Mouse (Mus musculus) macrophage (primary cell): Measurements from ENCODE around the gene Snx17. TPM values are rescaled to one million over a fixed set of nuclear protein-coding genes. Genes with fewer than 3 reads are reported as not detected.

ENCODE experiments used
- H3K27ac ChIP-seq: fragments of 350-480 bp; formaldehyde crosslinking; 2 replicates; pipeline ENCODE4 v1.9.0; 2021
- H3K36me3 ChIP-seq: fragments of 350-480 bp; formaldehyde crosslinking; 2 replicates; pipeline ENCODE4 v1.9.0; 2021; ENCODE audit errors: inconsistent target
- H3K4me3 ChIP-seq: fragments of 350-480 bp; formaldehyde crosslinking; 2 replicates; pipeline ENCODE4 v1.9.0; 2021; ENCODE audit errors: inconsistent target
- H3K79me2 ChIP-seq: fragments of 350-480 bp; formaldehyde crosslinking; 2 replicates; pipeline ENCODE4 v1.9.0; 2021; ENCODE audit errors: inconsistent target
- WGBS: methylation state at CpG from one replicate; pipeline ENCODE4 v1.1.7; 2026; ENCODE audit warnings: inconsistent platforms; ENCODE audit not compliant: missing documents; 5-methylcytosine and 5-hydroxymethylcytosine counted together
- polyA plus RNA-seq: library from polyadenylated mRNA; stranded (reverse); fragments of 250-400 nt; gene quantifications from 3 replicates; pipeline ENCODE4 v1.2.4, GENCODE M21; 2018; ENCODE audit warnings: inconsistent platforms

Gene Snx17
- polyA plus RNA-seq, 1 experiment from 2014 or later = 30.9 TPM

DNA sequence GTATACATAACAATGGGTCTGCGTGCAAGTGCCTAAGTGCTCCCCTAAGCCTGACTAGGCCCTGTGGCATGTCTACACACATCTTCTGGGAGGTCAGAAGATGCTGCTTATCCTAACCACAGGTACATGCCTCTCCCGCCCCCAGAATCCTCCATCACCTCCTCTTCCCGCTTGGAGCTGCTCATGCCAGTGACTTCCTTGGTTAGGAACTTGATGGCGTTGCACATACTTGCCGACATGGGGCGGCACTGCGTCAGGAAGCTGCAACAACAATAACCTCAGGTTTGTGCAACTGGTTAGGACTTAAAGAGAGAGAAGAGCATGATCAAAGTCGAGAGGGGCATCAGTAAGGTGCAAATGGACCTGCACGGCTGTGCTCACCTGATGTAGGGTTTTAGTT, 2.8 kb upstream of the Snx17 start:
- Histone ChIP-seq H3K27ac (no peak overlapping the region), H3K4me3 (no peak overlapping the region), H3K79me2 (peaks cover 30% of the 10 kb centered on the region), H3K36me3 (peaks cover 36% of the 10 kb centered on the region)
- 95% methylated on average over 8 of the region's 9 CpGs for WGBS

DNA sequence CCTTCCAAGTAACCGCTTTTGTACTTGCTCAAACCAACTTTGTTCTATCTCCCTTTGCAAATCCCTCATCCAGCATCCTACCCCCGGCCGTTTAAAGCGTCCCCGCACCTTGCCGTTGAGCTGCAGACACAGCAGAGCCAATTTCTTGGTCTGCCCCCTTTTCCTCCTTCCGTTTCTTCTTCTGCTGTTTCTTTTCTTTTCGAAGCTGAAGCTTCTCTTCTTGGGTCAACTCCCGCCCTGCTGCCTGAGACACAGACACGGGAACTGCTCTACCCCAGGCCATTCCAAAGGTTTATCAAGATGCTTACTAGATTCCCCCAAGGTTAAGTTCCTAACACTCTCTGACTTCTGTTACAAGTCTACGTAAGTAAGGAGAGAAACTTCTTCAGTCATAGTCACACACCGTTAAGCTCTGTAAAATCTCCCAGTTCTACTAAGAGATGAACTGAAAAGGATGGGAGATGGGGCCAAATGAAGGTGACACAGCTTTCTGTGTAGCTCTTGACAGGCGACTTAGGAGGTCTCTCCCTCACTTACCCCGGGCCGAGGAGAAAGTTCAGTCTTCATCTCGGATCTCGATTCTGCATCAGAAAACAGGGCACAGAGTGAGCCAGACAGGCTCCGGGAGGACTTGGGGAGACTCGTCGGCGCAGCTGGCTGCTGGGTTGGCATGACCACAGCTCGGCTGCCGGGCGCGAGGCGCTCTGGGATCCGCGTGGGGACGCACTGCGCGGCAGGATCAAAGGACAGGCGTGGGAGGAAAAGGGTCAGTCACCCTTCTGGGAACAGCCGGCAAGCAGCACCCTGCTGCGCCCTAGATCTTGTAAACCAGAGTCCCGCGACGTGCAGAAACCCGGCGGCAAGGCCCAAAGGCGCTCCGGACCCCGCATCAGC, 735 bp upstream of the Snx17 start:
- WGBS = 13% methylated on average over 41 of the region's 42 CpGs
- H3K36me3 ChIP-seq = peaks cover 46% of the 10 kb centered on the region

DNA sequence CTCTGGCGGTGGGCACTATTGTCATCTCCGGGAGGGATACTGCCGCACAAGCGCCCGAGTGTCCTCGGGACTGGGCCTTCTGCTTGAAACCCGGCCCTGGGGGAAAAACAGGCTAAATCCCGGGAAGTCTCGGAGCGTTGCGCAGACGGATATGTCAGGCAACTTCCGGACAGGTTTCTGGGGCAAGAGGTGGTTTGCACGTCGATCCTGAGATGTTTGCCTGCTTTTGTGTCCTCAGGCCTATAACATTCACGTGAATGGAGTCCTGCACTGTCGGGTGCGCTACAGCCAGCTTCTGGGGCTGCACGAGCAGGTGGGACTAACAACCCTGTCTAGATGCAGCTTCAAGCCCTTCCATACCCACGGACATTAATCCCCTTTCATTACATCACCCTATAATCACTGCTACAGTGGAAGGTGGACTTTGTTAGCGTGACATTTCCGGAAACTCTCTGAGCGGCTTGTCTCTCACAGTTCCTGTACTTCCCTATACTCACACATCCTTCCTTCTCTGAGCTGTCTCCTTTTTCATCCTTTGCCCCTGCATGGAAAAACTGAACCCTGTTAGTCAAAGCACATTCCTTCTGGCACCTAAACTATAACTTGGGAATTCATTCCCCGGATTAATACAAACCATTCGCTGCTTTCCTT, 729 bp downstream of the Snx17 start:
- WGBS = 7% methylated on average over 25 of the region's 25 CpGs
- H3K36me3 ChIP-seq = peaks cover 54% of the 10 kb centered on the region
- H3K4me3 ChIP-seq = peak overlapping the region; percentile 99
- H3K27ac ChIP-seq = peak overlapping the region; percentile 90
- peaks cover 56% of the 10 kb centered on the region for H3K79me2 ChIP-seq

More for the DNA sequence above, 735 bp upstream of the Snx17 start:
- H3K79me2 ChIP-seq = peaks cover 43% of the 10 kb centered on the region
- H3K4me3 ChIP-seq = peak overlapping the region; percentile 99
- peak overlapping the region; percentile 90 for H3K27ac ChIP-seq

DNA sequence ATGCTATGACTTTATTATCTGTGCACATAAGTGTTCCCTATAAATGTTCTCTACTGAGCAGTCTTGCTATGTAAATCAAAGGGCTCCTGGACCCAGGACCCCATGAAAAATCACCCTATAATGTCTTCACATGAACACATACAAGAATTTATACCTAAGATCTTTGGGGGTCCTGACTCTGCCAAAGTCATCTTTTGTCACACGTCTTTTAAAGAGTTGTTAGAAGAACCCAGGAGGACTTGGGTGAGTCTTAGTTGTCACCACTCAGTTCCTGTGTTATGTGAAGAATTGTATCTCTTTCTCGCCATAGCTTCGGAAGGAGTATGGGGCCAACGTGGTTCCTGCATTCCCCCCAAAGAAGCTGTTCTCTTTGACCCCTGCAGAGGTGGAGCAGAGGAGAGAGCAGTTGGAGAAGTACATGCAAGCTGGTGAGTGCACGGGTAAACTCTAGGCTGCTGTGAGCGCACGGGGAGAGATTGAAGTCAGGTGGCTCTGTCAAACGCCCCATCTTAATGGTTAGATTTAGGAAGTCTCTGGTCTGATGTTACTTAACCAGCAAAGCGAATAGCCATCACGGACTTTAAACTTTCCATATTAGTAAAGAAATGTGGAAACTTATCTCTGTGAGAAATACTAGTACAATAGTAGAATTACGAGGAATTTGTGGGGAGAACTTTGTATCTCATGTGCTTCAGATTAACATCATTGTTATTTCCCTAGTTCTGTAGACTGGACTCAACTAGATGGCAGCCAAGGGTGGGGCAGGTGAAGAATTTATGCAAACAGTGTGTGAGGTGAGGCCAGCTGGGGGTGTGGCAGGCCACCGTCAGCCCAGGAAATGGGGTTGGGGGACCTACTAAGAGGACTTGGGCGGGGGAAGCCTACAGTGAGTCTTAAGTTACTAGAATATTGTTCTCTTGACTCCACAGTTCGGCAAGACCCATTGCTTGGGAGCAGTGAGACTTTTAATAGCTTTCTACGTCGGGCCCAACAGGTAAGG, 1.8 kb downstream of the Snx17 start:
- H3K79me2 ChIP-seq = peaks cover 66% of the 10 kb centered on the region
- peaks cover 59% of the 10 kb centered on the region for H3K36me3 ChIP-seq
- H3K4me3 ChIP-seq = peak overlapping the region; percentile 99; the same call in 1 of the 2 replicates
- H3K27ac ChIP-seq = peak overlapping the region; percentile 90
- 97% methylated on average over 16 of the region's 16 CpGs for WGBS

DNA sequence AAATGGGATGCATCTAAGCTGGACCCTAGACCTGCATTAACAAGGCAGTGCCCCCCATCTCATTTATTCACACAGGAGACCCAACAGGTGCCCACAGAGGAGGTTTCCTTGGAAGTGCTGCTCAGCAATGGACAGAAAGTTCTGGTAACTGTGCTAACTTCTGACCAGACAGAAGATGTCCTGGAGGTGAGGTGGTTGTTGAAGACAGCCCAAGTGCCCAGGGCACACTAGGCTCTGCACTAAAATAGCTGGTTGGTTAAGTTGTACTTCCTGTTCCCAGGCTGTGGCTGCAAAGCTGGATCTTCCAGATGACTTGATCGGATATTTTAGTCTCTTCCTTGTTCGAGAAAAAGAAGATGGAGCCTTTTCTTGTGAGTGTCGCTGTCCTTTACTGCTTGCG, 2.6 kb downstream of the Snx17 start:
- H3K79me2 ChIP-seq = peaks cover 75% of the 10 kb centered on the region
- peak overlapping the region; percentile 27 for H3K27ac ChIP-seq
- H3K4me3 ChIP-seq = no peak overlapping the region
- H3K36me3 ChIP-seq = peaks cover 54% of the 10 kb centered on the region
- 72% methylated on average over 4 of the region's 4 CpGs for WGBS

DNA sequence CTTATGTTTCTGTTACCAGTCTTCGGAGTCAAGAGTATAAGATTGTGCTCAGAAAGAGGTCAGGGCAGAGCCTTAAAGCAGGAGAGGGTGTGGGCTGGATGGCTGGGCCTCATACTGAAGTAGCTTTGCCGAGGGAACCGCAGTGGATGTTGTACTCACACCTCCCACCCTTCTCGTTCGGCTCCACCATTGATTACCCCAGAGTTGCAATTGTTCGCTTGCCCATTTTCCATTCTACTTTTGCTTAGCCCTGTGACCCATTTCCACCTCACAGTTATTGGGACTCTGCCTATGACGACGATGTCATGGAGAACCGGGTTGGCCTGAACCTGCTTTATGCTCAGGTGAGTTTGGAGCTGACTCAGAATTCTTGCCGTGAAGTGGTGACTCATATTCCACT, 3.2 kb downstream of the Snx17 start:
- H3K79me2 ChIP-seq = peaks cover 81% of the 10 kb centered on the region
- H3K4me3 ChIP-seq = no peak overlapping the region
- peak overlapping the region; percentile 27 for H3K27ac ChIP-seq
- H3K36me3 ChIP-seq = peaks cover 49% of the 10 kb centered on the region
- 93% methylated on average over 10 of the region's 10 CpGs for WGBS

DNA sequence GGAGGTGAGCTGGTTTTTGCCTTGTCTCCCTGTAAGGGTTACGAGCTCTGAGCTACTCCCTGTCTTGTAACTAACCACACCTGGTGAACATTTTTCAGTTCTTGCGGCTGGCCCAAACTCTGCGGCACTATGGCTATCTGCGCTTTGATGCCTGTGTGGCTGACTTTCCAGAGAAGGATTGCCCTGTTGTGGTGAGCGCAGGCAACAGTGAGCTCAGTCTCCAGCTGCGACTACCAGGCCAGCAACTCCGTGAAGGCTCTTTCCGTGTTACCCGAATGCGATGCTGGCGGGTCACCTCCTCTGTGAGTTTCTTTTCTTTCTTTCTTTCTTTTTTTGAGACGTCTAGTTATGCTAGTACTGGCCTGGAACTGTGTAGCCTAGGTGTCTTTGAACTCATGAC, 4.0 kb downstream of the Snx17 start:
- Histone ChIP-seq H3K27ac (no peak overlapping the region), H3K36me3 (peaks cover 49% of the 10 kb centered on the region), H3K4me3 (no peak overlapping the region), H3K79me2 (peaks cover 79% of the 10 kb centered on the region)
- 93% methylated on average over 12 of the region's 12 CpGs for WGBS

DNA sequence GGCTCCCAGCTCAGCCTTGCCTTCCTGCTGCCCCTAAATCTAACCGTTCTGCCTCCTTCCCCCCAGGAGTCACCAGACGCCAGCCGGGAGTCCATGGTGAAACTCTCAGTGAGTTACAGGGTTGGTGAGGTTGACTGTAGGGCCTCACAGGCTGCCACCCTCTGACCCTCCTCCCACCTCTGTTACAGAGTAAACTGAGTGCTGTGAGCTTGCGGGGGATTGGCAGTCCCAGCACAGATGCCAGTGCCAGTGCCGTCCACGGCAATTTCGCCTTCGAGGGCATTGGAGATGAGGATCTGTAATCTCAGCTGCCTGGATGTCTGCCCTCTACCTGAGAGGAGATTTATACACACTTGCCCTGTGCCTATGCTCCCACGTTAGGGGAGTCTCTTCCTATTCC, 5.1 kb downstream of the Snx17 start:
- Histone ChIP-seq H3K4me3 (no peak overlapping the region), H3K27ac (no peak overlapping the region), H3K79me2 (peaks cover 76% of the 10 kb centered on the region), H3K36me3 (peaks cover 49% of the 10 kb centered on the region)
- WGBS = 84% methylated on average over 9 of the region's 9 CpGs

DNA sequence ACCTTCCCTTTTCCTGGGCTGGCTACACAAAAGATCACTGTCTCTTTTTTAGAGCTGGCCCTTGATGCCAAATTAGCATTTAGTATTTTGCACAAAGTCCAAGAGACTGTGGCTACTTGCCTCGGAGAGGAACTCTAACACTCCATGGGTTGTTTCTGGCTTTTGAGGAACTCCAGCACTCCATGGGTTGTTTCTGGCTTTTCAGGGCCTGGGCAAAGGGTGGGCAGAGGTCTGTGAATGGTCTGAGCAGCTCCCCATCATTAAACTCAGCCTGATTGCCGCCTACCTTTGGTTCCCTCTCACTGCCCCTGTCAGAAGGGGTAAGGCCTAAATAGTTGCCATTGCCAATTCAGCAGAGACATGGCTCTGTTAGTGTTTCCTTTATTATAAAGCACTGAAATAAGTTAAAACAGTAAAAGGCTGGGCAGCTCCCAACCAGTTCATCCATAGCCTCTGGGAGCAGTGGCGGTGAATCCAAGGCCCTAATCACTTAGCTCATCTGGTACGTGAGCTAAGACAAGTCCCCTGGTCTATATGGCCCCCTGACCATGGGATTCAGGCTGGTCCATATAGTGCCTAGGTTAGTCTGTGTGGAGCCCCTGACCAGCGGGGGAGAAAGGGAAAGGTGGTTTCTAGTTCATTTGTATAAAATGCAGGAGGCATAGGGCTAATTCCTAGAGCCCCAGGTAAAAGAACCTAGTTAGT, 5.7 kb downstream of the Snx17 start:
- peaks cover 71% of the 10 kb centered on the region for H3K79me2 ChIP-seq
- no peak overlapping the region for H3K4me3 ChIP-seq
- WGBS = 87% methylated on average over 5 of the region's 5 CpGs
- H3K36me3 ChIP-seq = peaks cover 49% of the 10 kb centered on the region
- H3K27ac ChIP-seq = no peak overlapping the region

DNA sequence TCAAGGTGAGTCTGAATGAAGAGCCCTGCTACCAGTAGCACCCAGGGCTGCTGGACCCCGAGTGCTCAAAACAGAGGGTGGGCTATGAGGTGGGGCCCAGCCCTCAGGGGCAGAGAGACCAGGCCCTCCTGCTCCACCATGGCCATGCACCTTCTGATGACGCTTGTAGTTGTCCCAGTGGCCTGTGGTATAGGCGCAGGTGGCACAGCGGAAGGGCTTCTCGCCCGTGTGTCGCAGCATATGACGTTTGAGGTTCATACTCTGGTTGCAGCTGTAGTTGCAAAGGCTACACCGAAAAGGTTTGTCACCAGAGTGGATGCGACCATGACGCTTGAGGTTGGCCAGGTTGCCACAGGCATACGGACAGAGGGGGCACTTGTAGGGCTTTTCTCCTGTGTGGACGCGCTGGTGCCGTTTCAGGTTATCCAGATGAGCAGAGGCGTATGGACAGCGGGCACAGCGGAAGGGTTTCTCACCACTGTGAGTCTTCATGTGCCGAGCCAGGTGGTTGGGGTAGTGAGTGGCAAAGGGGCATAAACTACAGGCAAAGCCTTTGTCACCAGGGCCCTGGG, 6.4 kb downstream of the Snx17 start:
- H3K27ac ChIP-seq = no peak overlapping the region
- peaks cover 49% of the 10 kb centered on the region for H3K36me3 ChIP-seq
- 90% methylated on average over 19 of the region's 19 CpGs for WGBS
- H3K79me2 ChIP-seq = peaks cover 65% of the 10 kb centered on the region
- no peak overlapping the region for H3K4me3 ChIP-seq

DNA sequence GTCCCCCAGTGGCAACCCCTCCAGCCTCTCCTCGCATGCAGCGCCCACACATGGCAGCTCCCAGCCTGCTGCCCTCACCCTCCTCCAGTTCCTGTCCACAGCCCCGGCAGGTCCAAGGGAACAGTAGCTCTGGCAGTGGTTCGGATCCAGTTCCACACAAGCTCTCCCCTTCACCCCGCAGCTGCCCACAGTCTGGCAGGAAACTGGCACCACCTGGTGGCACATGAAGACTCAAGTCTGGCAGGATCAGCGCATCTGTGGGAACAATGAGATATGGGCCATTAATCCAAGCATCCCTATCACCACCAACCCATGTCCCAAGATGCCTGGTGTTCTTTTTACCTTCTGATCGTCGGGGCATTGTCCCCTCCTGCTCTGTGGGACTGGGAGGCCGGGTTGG, 6.9 kb downstream of the Snx17 start:
- 89% methylated on average over 9 of the region's 9 CpGs for WGBS
- H3K36me3 ChIP-seq = peaks cover 49% of the 10 kb centered on the region
- no peak overlapping the region for H3K4me3 ChIP-seq
- H3K79me2 ChIP-seq = peaks cover 60% of the 10 kb centered on the region
- no peak overlapping the region for H3K27ac ChIP-seq

DNA sequence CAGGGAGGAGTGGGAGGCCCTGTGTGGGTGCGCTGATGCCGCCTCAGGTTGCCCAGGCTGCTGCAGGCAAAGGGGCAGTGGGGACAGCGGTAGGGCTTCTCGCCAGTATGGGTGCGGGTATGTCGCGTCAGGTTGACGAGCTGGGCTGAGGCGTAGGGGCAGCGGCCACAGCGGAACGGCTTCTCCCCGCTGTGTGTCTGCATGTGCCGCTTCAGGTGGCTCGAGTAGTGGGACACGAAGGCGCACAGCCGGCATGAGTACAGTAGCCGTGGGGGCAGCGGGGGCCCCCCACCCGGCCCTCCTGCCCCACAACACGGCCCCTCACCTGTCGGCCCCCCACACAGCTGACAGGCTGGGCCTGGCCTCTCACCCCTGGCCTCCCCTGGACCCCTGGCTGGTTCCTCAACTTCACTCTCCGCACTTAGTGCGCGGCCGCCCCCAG, 7.3 kb downstream of the Snx17 start:
- H3K4me3 ChIP-seq = no peak overlapping the region

DNA sequence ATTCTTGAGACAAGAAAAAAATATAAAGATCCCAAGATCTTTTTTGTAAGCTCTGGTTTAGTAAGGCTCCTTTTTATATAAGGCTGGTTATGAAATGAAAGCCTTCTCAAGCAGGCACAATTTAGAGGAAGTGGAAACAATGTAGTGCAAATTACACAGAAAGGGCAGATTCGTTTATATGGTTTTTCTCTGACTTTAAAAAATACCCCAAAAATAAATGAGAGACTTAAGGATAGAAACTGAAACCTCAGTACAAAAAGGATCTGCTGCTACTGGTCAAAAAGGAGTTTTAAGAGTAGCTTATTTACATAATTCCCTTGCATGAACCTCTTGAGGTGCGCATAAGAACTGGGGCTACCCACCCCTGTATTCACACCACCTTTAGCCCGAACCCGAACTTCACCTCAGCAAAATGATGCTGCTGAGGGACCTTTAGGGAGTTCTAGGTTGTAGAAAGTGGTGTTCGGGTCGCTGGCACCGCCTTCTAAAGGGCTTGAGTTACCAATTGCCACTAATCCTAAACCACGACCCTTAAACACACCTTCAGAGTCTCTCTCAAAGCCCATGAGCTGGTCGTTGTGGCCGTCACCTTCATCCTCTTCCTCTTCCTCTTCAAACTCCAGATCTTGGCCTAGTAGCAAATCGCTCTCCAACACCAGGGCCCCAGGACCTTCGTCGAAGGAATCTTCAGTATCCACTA, 8.2 kb downstream of the Snx17 start:
- Histone ChIP-seq H3K36me3 (peaks cover 55% of the 10 kb centered on the region), H3K4me3 (peak overlapping the region; percentile 89), H3K27ac (peak overlapping the region; percentile 90), H3K79me2 (peaks cover 55% of the 10 kb centered on the region)
- WGBS = 5% methylated on average over 13 of the region's 13 CpGs

More for the DNA sequence above, 7.3 kb downstream of the Snx17 start:
- Histone ChIP-seq H3K36me3 (peaks cover 49% of the 10 kb centered on the region), H3K79me2 (peaks cover 57% of the 10 kb centered on the region), H3K27ac (0 out of 2 replicates have a peak overlapping the region, but pooled peaks have one; percentile 90)
- WGBS = 92% methylated on average over 27 of the region's 27 CpGs
